Mouse (Mus musculus): ENCODE measurements around the gene Fam71e2.
A peak's percentile ranks its signal among the peaks of the same experiment; 100 is the strongest.
"Not testable (repeated sequence)": the region's sequence is repeated elsewhere in the genome, so short reads cannot be mapped to it uniquely, and the experiment has no call there.

Gene Fam71e2

GRCm38 (mm10) chr7:4771202-4771601 is at the start of gene Fam71e2:
Fam71e2 (minus strand) TSS chr7:4771302.
- DNase-seq = no peak

GRCm38 (mm10) chr7:4816559-4816958 is 45.5 kb upstream of the Fam71e2 start:
- peak; percentile 34 for DNase-seq

DNA sequence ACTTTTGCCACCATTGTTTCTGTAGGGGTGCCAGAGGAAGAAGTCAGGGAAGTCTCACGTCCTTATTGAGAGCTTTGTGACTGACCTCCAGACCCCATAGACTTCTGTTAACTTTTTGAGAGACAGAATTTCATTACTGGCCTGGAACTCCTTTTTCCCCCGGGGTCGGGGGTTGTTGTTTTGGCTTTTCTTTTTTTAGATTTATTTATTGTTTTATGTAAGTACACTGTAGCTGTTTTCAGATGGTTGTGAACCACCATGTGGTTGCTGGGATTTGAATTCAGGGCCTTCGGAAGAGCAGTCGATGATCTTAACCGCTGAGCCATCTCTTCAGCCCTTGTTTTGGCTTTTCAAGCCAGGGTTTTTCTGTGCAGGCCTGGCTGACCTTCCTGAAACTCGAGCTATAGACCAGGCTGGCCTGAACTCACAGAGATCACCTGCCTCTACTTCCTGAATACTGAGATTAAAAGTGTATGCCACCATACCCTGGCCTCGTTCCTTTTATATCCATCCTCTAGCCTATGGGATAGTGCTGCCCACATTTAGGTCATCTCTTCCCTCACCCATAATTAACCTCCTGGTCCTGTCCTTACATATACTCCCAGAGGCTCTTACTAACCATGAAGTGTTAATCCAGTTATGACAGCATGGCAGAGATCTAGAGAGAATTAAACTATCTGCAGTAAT is 42.1 kb upstream of the Fam71e2 start:
- DNase-seq = no peak

DNA sequence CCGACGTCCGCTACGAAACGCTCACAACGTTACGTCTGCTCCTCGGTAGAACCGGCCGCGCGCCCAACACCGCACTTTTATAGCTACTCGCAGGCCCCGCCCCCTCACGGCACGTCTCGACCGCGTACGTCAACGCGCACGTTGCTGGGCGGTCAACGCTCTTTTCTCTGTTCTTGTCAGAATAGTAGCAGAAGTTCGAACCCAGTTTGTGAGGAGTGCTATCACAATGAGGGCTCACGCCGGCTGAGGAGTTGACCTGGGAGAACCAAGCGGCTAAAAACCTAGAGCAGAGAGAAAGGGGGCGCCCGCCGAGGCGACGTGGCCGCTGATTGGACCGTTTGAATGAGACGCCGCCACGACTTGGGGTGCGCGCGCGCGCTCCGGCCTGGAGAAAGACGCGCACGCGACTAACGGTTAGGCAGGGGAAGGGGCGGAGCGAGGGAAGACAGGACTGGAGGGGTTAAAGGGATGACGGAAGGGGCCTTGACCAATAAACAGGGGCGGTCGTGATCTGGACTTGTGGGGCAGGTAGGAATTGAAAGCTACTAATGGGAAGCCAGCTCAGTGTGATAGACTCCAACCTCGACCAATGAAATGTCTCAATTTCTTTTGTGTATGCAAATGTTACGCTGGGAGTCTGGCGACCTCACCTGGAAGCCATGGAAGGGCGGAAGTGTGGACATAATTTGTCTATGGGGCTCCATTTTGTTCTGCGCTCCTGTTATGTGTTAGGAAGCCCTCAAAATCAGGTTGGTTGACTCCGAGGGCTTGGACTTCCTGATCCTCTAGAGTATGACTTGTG is 41.4 kb upstream of the Fam71e2 start, which contains the start of gene Ube2s:
Gene Ube2s, minus strand, starts transcription at position 288 of the 802 bp plus-strand sequence.
- peak; percentile 98 for DNase-seq

GRCm38 (mm10) chr7:4811842-4812302 is 40.8 kb upstream of the Fam71e2 start:
- no peak for DNase-seq

GRCm38 (mm10) chr7:4811131-4811530 is 40.0 kb upstream of the Fam71e2 start:
- not testable (repeated sequence) for DNase-seq

- peak; percentile 51 for DNase-seq
Observed at GRCm38 (mm10) chr7:4806716-4807115, 35.6 kb upstream of the Fam71e2 start.

DNA sequence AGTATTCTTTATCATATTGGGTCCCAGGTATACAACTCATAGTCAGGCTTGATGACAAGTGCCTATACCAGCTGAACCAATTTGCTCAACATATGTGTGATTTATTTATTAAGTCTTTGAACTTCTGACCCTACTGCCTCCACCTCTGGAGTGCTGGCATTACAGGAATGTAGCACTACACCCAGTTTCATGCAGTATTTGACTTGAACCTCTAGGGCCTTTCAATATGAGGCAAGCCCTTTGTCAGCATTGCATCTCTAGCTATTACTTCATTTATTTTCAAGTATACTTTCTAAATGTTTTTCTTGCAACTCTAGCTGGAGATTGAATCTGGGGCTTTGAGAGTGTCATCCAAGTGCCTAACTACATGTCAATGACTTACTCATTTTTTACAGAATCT is 31.1 kb upstream of the Fam71e2 start:
- DNase-seq = no peak

DNA sequence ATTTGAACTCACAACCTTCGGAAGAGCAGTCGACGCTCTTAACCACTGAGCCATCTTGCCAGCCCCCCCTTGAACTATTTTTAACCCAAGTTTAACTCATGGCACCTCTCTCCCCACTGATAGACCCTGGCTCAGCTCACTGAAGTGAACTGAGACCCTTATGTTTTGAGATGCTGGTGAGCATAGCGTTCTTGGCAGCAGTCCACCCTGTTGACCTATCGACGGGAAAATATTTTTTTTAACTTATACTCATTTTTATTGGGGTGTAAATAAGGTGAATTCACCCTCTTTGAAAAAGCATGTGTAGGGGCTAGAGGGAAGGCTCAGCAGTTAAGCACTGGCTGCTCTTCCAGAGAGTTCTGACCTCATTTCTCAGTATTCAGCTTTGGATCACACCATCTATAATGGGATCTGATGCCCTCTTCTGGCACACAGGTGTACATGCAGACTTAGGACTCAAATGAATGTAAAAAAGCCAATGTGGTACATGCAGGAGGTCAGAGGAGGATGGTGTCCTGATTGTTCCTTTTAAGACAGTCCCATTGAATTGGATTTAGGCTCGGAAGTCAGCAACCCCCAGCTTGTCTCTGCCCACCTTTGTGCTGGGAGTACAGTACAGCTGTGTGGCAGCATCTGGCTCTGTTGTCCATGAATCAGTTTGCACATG is 24.8 kb upstream of the Fam71e2 start:
- DNase-seq = peak; percentile 21

GRCm38 (mm10) chr7:4794631-4795168 is 23.6 kb upstream of the Fam71e2 start:
- DNase-seq = no peak

DNA sequence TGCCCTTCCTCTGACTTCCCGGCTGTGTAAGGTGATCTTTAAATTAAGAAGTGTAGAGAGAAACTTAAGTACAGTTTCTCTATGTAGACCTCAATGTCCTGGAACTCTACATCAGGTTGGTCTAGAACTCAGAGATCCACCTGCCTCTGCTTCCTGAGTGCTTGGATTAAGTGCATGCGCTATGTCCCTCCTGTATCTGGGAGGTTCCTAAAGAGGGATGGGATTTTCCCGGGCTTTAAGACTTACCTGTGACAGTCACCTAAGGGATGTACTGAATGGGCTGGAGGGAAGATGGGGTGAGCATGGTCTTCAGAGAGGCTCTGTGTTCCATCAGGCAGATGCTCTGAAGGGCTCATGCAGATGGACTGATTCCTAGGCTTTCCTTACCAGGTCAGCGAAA is 22.6 kb upstream of the Fam71e2 start:
- DNase-seq = no peak

DNA sequence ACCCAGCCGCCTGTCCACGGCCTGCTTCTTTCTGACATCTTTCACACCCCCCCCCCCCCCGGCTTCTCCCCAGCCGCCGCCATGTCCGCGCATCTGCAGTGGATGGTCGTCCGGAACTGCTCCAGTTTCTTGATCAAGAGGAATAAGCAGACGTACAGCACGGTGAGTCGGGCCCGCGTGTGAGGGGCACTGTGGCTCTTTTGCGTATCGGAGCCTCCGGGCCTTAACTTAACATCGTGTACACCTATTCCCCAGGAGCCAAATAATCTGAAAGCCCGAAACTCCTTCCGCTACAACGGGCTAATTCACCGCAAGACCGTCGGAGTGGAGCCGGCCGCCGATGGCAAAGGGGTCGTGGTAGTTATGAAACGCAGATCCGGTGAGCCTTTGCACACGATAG is 22.1 kb upstream of the Fam71e2 start:
- not testable (repeated sequence) for DNase-seq

- peak; percentile 95 for DNase-seq
Observed at GRCm38 (mm10) chr7:4792278-4793212, 21.4 kb upstream of the Fam71e2 start, which contains the start of gene Rpl28. Rpl28 (plus strand) TSS chr7:4792874.

DNA sequence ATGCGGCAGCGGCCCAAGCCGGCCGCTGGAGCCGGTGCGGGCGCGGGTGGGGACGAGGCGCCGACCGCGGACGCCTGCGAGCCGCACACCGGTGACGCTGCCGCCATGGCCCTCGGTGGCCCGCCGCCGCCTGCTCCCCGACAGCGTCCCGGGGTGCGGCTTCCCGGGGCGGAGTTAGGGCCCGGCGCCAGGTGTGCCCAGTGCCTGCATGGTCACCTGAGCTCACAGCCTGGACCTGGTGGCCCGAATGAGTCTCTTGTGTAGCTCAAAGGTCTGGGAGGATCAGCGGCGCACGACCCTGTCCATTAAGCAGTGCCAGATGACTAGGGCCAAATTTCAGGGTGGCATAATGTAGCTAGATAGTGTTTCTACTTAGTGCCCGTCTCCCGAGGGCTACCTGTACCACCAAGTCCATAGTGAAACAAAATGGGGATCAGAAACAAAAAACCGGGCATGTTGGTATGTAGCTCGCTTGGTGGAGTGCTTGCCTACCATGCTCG is 18.4 kb upstream of the Fam71e2 start, which contains the start of gene Tmem238:
Gene Tmem238, minus strand, starts transcription at position 221 of the 500 bp plus-strand sequence.
- peak; percentile 25 for DNase-seq

- peak; percentile 50 for DNase-seq
Observed at GRCm38 (mm10) chr7:4788499-4789435, 17.7 kb upstream of the Fam71e2 start.

DNA sequence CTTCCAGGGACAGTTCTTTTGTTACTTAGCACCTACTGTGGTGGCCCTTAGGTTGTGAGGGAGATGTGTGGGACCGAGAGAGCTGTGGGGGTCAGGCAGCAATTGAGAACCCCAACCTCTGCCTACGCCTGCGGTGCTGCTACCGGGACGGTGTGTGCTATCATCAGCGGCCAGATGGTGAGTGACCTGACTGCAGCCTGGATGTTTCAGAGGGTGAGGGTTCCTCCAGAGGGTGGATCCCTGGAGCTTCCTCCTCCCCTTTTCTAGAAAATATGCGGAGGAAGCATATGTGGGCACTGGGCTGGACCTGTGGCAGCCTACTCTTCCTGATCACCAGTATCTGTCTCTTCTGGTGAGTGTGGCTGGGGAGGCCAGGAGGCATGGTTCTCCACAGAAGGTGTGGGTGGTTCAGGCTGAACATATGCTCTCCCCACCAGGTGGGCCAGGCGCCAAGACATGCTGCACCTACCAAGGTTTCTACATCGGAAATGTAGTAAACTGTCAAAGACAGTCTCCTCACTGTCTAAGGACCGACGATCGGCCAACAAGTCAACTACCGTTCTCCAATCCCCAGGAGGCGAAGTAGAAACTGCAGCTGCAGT is 12.7 kb upstream of the Fam71e2 start:
- no peak for DNase-seq

- no peak for DNase-seq
Observed at GRCm38 (mm10) chr7:4782759-4783158, 11.7 kb upstream of the Fam71e2 start, which contains the start of the genes Il11 and Tmem190. Il11 (minus strand) TSS chr7:4782859. Tmem190 (plus strand) TSS chr7:4782937.

GRCm38 (mm10) chr7:4782130-4782529 is 11.0 kb upstream of the Fam71e2 start:
- no peak for DNase-seq

DNA sequence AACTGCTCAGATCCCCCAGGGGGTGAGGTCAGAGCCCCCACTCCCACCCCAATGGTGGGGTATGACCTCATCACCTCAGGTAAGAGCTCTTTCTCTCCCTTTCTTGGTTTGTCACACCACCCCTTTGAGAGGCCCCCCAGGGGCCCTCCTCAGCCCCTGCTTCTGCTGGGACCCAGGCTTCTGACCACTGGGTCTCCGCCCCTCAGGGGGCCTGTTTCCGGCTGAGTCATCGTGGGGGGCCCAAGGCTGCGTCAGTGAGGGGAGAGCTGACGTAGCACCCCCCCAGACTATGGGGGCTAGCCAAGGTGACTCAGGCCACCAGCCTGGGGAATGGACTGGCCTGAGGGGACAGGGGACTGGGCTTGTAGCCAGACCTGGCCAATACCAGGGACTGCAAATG is 8.8 kb upstream of the Fam71e2 start:
- DNase-seq = no peak
